Mouse (Mus musculus) forebrain, embryonic 13.5 days (tissue): ENCODE results near the gene Atp2c1. TPM values are rescaled to one million over a fixed set of nuclear protein-coding genes. Genes with fewer than 3 reads are reported as not detected.

Experiments
- ATAC-seq: fragments of 200-750 bp; cut with Nextera tagmentation; 2 replicates; pipeline ENCODE4 v1.8.0; 2017
- H3K27ac ChIP-seq: fragments of 300-500 bp; sonication (generic); 2 replicates; pipeline ENCODE4 v1.5.1; 2015; ENCODE audit warnings: inconsistent platforms, mild to moderate bottlenecking, moderate library complexity
- H3K27me3 ChIP-seq: fragments of 300-500 bp; sonication (generic); 2 replicates; pipeline ENCODE4 v1.6.1; 2015; ENCODE audit warnings: mild to moderate bottlenecking, inconsistent platforms
- H3K36me3 ChIP-seq: fragments of 300-500 bp; sonication (generic); 2 replicates; pipeline ENCODE4 v1.6.1; 2015; ENCODE audit warnings: mild to moderate bottlenecking, inconsistent platforms; ENCODE audit not compliant: poor library complexity, severe bottlenecking
- H3K4me1 ChIP-seq: fragments of 300-500 bp; sonication (generic); 2 replicates; pipeline ENCODE4 v1.6.1; 2015; ENCODE audit warnings: inconsistent platforms
- H3K4me2 ChIP-seq: fragments of 300-500 bp; sonication (generic); 2 replicates; pipeline ENCODE4 v1.6.1; 2015; ENCODE audit warnings: inconsistent platforms, mild to moderate bottlenecking, moderate library complexity
- H3K4me3 ChIP-seq: fragments of 300-500 bp; sonication (generic); 2 replicates; pipeline ENCODE4 v1.5.1; 2015; ENCODE audit warnings: mild to moderate bottlenecking, inconsistent platforms
- H3K9ac ChIP-seq: fragments of 300-500 bp; sonication (generic); 2 replicates; pipeline ENCODE4 v1.6.1; 2015; ENCODE audit warnings: mild to moderate bottlenecking, inconsistent platforms
- H3K9me3 ChIP-seq: fragments of 300-500 bp; sonication (generic); replicated peaks from 2 replicates; pipeline ENCODE4 v1.6.1; 2016; ENCODE audit warnings: inconsistent platforms
- WGBS: fragments of 180-500 bp; shearing (Covaris S2); methylation state at CpG from one replicate; pipeline ENCODE4 v1.1.7; 2015; 5-methylcytosine and 5-hydroxymethylcytosine counted together
- polyA plus RNA-seq: library from polyadenylated mRNA; unstranded; fragments of >200 nt; fragmentation: Nextera tagmentation; extraction: Ambion mirVana; gene quantifications from 2 replicates; pipeline ENCODE4 v1.2.1, GENCODE M21; 2015

The Atp2c1 gene
- polyA plus RNA-seq, 1 experiment from 2014 or later = 66.8 TPM

DNA sequence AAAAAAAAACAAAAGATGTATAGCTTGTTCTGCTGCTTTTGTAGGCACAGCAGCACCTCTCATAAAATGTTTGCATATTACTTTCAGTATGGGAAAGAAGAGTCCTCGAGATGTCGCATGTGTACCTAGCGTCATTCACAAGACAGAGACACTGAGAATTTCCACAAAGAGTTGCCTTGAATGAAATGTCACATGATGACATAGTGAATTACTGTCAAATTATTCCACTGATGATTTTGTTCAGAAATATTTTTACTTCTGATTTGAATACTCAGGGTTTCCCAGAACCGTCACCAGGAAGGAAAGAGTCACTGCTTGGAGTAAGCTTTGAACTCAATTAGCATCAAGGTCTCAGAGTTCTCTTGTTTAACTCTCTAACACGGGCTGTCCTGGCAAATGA is 139.7 kb downstream of the Atp2c1 start:
- Histone ChIP-seq H3K9ac (no peak overlapping the region), H3K4me1 (no peaks in the 10 kb centered on the region), H3K4me3 (no peak overlapping the region), H3K27ac (no peak overlapping the region), H3K4me2 (no peak overlapping the region), H3K27me3 (0 out of 2 replicates have a peak, but pooled peaks cover under 1% of the 10 kb centered on the region), H3K36me3 (no peaks in the 10 kb centered on the region), H3K9me3 (no peaks in the 10 kb centered on the region)
- ATAC-seq = no peak
- WGBS = 84% methylated on average over 5 of the region's 5 CpGs

DNA sequence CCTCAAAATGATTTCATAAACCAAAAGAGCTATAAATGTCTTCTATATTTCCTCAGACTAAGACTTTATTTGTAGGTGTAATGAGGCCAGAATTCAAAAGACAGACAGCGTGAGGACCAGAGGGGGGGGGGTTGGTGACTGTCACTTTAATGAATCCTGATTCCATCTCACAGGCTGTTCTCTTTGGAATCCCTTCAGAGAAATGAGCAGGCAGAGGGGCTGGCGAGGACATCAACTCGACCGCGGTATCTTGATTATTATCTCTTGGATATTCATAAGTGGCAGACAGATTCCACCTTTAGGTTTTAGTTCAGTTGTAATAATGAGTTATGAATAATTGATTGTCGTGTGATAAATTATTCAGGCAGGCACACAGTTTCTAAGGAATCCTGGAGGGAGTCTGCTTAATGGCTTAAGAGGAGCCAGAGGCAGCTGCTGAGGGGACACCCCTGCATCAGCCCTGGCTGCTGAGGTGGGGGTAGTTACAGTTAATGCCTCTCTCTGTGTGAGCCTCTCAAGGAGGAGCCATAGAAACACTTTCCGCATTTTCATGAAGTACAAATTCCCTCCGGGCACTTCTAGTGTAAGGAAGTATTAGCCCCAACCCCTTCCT is 147.5 kb downstream of the Atp2c1 start:
- H3K4me3 ChIP-seq = no peak overlapping the region
- H3K4me2 ChIP-seq = no peak overlapping the region
- 50% methylated on average over 8 of the region's 8 CpGs for WGBS
- H3K27ac ChIP-seq = no peak overlapping the region; the same call in 1 of the 2 replicates
- peak; percentile 69; the same call in 1 of the 2 replicates for ATAC-seq
- no peaks in the 10 kb centered on the region for H3K36me3 ChIP-seq
- peaks cover 13% of the 10 kb centered on the region for H3K4me1 ChIP-seq
- no peaks in the 10 kb centered on the region for H3K9me3 ChIP-seq
- no peaks in the 10 kb centered on the region for H3K27me3 ChIP-seq
- H3K9ac ChIP-seq = no peak overlapping the region

DNA sequence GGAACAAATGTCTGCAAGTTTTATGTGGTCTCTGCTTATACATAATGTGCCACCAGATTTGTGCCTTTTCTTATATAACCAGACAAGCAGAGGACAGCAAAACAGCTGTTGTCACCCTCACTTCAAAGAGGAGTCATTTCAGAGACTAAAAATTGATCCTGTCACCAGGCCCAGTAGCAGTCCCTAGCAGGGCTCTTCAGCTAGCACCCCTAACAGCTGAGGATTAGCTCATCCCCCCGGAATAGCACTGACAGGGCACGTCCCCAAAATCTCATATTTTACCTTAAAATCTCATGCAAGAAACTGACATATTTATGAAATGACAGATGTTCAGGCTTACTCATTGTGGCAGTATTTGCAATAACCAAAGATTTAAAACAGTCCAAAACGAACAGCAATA is 149.5 kb downstream of the Atp2c1 start:
- H3K27ac ChIP-seq = no peak overlapping the region
- 79% methylated on average over 3 of the region's 3 CpGs for WGBS
- H3K4me3 ChIP-seq = no peak overlapping the region
- H3K4me1 ChIP-seq = peaks cover 13% of the 10 kb centered on the region
- H3K27me3 ChIP-seq = no peaks in the 10 kb centered on the region
- no peaks in the 10 kb centered on the region for H3K9me3 ChIP-seq
- H3K9ac ChIP-seq = no peak overlapping the region
- H3K36me3 ChIP-seq = no peaks in the 10 kb centered on the region
- no peak for ATAC-seq
- no peak overlapping the region for H3K4me2 ChIP-seq

DNA sequence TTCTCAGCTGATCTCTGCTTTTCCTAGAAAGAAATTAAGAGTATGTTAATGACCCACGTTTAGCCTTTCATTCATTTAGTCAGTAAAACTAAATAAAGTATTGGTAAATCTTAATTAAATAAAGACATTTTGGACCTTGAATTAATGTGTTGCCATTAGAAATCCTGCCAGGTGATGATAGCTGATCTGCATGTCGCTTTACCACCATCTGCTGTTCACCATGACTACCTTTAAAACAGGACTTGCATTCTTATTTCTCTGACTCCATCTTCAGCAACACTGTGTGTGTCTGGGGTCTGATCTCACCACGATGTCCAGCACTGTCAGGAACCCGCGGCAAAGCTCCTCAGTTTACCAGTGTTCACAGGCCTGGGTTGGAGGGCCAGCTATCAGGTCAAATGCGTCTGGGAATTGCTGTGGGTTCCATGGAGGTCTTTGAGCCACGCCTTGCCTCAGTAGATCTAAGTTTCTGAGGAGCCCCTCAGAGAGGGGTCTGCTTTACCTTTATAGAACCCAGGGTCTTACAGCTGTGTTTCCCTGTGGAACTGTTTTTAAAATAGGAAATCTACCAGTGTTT is 150.1 kb downstream of the Atp2c1 start:
- Histone ChIP-seq H3K36me3 (no peaks in the 10 kb centered on the region), H3K9me3 (no peaks in the 10 kb centered on the region), H3K27me3 (no peaks in the 10 kb centered on the region), H3K27ac (no peak overlapping the region), H3K4me3 (no peak overlapping the region), H3K9ac (no peak overlapping the region), H3K4me2 (no peak overlapping the region), H3K4me1 (peaks cover 13% of the 10 kb centered on the region)
- WGBS = 79% methylated on average over 7 of the region's 7 CpGs
- no peak for ATAC-seq

DNA sequence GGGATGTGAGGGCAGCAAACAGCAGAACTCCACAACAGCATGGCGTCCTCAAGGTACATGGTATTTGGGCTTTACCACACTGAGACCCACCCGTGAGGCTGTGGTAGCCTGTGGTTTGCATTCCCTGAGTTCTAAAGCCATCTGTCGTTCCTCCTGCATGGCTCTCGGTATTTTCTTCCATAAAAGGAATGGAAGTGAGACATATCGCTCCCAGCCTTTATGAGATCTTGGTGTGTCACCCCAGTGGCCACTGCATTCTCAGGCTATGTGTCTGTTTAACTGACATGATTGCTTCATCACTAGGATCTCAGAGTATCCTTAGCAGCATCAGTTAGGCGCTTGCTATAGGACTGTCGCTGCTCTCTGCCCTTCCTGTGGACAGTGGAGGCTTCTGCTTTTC is 150.7 kb downstream of the Atp2c1 start:
- no peak overlapping the region for H3K9ac ChIP-seq

DNA sequence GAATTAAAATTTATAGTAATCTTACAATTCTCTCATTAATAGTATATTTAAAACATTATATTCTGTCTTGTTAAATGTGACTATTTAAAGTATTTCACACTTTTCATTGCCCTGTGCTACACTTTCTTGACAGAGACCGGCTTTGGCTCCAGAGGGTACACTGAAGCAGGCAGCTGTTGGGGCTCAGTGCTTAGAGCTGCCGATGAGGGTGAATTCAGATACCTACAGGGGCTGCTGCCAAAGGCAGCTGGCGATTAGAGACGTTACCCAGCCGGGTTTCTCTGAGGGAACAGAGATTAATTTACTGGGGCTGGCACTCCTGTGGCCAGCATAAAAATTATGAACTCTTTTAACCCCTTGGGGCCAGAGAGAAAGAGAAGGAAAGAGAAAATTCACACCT is 152.8 kb downstream of the Atp2c1 start:
- WGBS = 52% methylated on average over 5 of the region's 5 CpGs
- H3K4me2 ChIP-seq = no peak overlapping the region
- H3K4me3 ChIP-seq = no peak overlapping the region
- H3K9ac ChIP-seq = no peak overlapping the region
- no peaks in the 10 kb centered on the region for H3K27me3 ChIP-seq
- H3K9me3 ChIP-seq = no peaks in the 10 kb centered on the region
- ATAC-seq = no peak
- no peaks in the 10 kb centered on the region for H3K36me3 ChIP-seq
- no peak overlapping the region for H3K27ac ChIP-seq
- H3K4me1 ChIP-seq = peaks cover 5% of the 10 kb centered on the region; the same call in 1 of the 2 replicates

More for the DNA sequence above, 150.7 kb downstream of the Atp2c1 start:
- Histone ChIP-seq H3K36me3 (no peaks in the 10 kb centered on the region), H3K27ac (no peak overlapping the region), H3K4me1 (peaks cover 13% of the 10 kb centered on the region), H3K9me3 (no peaks in the 10 kb centered on the region), H3K27me3 (no peaks in the 10 kb centered on the region), H3K4me2 (no peak overlapping the region), H3K4me3 (no peak overlapping the region)
- 76% methylated on average over 7 of the region's 7 CpGs for WGBS
- ATAC-seq = no peak

DNA sequence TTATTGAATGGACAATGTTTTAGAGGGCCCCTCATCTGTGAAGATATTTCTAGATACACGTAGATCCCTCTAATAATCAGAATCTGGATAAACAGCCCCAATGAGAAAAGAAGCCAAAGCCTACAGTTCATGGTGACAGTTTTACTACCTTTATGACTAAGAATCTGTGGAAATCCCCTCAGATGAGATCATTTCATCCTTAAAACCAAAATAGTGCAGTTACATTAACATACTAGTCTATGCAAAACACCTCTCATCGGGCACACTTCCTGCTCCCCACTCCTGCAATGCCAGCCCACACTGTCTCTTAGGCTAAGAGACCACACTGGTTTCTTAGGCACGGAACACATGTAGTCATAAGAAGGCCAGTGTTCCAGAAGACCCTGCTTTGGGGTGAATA is 158.5 kb downstream of the Atp2c1 start:
- no peaks in the 10 kb centered on the region for H3K27me3 ChIP-seq

DNA sequence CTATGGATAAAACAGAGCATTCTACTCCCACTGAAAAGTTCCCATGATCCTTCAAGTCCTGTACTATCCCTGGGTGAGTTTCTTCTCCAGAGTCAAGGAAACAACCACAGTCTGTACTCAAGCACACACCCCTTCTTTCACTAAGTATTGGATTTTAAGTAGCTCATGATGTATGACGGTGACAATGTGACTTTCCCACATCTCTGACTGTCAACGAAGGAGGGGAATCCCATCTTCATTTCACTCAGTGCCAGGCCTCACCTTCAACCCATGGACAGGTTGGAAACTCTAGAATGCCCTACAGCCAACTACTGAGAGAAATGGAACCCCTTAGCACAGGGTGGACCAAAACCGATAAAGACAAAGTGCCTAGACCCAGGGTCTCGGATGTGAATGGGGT is 160.9 kb downstream of the Atp2c1 start:
- ATAC-seq = no peak
- Histone ChIP-seq H3K9me3 (no peaks in the 10 kb centered on the region), H3K4me1 (no peaks in the 10 kb centered on the region), H3K27ac (no peak overlapping the region), H3K36me3 (no peaks in the 10 kb centered on the region), H3K4me3 (no peak overlapping the region), H3K9ac (no peak overlapping the region), H3K4me2 (no peak overlapping the region), H3K27me3 (no peaks in the 10 kb centered on the region)
- WGBS = 87% methylated on average over 4 of the region's 4 CpGs

More for the DNA sequence above, 158.5 kb downstream of the Atp2c1 start:
- ATAC-seq = no peak
- no peaks in the 10 kb centered on the region for H3K4me1 ChIP-seq
- WGBS = 87% methylated on average over 3 of the region's 3 CpGs
- no peak overlapping the region for H3K27ac ChIP-seq
- no peak overlapping the region for H3K9ac ChIP-seq
- H3K9me3 ChIP-seq = no peaks in the 10 kb centered on the region
- H3K4me2 ChIP-seq = no peak overlapping the region
- no peak overlapping the region for H3K4me3 ChIP-seq
- no peaks in the 10 kb centered on the region for H3K36me3 ChIP-seq

DNA sequence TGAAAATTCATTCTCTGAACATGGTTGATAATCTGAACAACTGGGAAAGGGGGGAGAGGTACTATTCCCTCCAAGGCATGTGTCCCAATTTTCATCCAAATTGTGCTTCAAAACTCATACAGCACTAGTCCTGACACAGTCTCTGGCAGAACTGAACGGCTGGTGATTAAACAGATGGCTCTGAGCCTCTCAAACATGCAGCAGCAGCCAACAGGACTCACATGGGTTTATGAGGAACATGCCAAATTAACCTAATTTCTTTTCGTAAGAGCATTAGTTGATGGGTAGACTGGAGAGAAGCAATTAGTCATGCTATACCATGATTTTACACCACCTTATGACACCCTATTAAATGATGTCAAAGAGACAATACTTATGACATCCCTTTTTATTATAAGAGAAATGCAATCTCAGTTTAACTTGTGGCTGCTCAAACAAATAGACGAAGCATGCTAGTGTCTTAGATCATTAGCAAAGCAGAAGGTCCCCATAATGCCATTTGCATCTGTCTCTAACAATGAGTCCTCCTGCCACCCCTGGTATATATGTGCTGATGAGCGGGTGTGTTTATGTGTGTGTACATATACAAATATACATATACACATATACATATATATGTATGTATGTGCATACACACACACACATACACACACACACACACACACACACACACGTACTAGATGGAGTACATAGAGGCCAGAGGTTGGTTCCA is 163.4 kb downstream of the Atp2c1 start:
- no peak overlapping the region for H3K9ac ChIP-seq
- 73% methylated on average over 5 of the region's 5 CpGs for WGBS
- H3K4me1 ChIP-seq = peaks cover 4% of the 10 kb centered on the region
- H3K27ac ChIP-seq = no peak overlapping the region
- H3K4me2 ChIP-seq = no peak overlapping the region
- no peak overlapping the region for H3K4me3 ChIP-seq
- H3K9me3 ChIP-seq = no peaks in the 10 kb centered on the region
- no peaks in the 10 kb centered on the region for H3K27me3 ChIP-seq
- ATAC-seq = peak; percentile 80; the same call in 1 of the 2 replicates
- H3K36me3 ChIP-seq = no peaks in the 10 kb centered on the region

DNA sequence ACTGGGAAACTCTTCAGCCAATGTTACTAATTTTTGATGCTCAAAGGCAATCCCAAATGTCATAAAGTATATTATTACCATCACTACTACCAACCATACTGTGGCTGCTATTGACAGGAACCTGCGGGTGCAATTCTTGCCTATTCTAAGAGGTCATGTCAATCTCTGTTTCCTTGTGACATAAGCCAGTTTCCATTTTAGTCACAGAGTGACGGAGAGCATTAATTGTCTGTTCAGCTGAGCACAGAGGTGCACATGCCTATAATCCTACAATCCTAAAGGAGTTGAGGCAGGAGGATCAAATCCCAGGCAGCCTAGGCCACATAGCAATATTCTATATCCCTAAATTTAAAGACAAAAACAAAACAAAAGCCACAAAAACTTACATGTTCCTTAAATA is 164.9 kb downstream of the Atp2c1 start:
- Histone ChIP-seq H3K27me3 (no peaks in the 10 kb centered on the region), H3K9ac (no peak overlapping the region), H3K36me3 (no peaks in the 10 kb centered on the region), H3K9me3 (no peaks in the 10 kb centered on the region), H3K4me1 (peaks cover 4% of the 10 kb centered on the region), H3K4me3 (no peak overlapping the region), H3K4me2 (no peak overlapping the region), H3K27ac (no peak overlapping the region)
- WGBS = 72% methylated on average over 2 of the region's 2 CpGs
- ATAC-seq = no peak
